Mouse (Mus musculus): Measurements from ENCODE around the gene Plod3. TPM values are rescaled to one million over a fixed set of nuclear protein-coding genes. Genes with fewer than 3 reads are reported as not detected.
A peak's percentile ranks its signal among the peaks of the same experiment; 100 is the strongest.

The Plod3 gene
- polyA plus RNA-seq, 1 experiment from 2014 or later = 30.1 TPM

DNA sequence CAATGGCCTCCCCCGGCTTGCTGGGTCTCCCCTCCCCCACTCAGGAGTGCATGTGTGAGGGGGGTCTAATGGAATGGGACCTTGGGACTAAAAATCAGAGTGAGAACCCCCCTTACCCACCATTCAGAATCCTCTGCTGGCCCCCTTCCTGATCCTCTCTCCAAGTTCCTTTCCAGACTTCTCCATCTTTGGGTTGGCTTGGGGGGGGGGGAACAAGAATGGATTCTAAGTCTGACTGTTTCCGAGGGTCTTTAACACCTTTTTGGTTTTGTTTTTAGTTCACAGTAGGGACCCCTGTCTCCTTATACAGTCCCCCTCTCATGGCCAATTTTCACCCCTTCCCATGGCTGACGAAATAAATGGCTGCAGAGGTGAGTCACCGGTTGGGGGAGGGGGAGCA, 39.3 kb downstream of the Plod3 start, which contains the start of gene Vgf:
TSS of gene Vgf (plus strand) at position 301 of the 400 bp plus-strand sequence.
- peak within 1 kb of the TSS; percentile 23 for H3K4me3 ChIP-seq (replicated peaks; ENCODE audit: low read length)
- H3K9ac ChIP-seq = no peak within 1 kb of the TSS
- H3K4me2 ChIP-seq (replicated peaks) = peak within 1 kb of the TSS; percentile 46
- DNase-seq (ENCODE audit: low spot score) (no peak), ATAC-seq (ENCODE audit: low FRiP score) (no peak)
- H3K36me3 ChIP-seq (replicated peaks; ENCODE audit: control insufficient read depth, insufficient read depth) = no peaks in the 10 kb centered on the region
- H3K27me3 ChIP-seq (ENCODE audit: control insufficient read depth, insufficient read depth, low read length) = peaks cover 67% of the 10 kb centered on the region
- no peak within 1 kb of the TSS for H3K27ac ChIP-seq
- no peaks in the 10 kb centered on the region for H3K9me3 ChIP-seq (ENCODE audit: control insufficient read depth, low read length)
- H3K4me1 ChIP-seq (replicated peaks; ENCODE audit: control insufficient read depth, insufficient read depth, low read length) = peaks cover 14% of the 10 kb centered on the region
- 34% methylated on average over 4 of the region's 4 CpGs for WGBS

DNA sequence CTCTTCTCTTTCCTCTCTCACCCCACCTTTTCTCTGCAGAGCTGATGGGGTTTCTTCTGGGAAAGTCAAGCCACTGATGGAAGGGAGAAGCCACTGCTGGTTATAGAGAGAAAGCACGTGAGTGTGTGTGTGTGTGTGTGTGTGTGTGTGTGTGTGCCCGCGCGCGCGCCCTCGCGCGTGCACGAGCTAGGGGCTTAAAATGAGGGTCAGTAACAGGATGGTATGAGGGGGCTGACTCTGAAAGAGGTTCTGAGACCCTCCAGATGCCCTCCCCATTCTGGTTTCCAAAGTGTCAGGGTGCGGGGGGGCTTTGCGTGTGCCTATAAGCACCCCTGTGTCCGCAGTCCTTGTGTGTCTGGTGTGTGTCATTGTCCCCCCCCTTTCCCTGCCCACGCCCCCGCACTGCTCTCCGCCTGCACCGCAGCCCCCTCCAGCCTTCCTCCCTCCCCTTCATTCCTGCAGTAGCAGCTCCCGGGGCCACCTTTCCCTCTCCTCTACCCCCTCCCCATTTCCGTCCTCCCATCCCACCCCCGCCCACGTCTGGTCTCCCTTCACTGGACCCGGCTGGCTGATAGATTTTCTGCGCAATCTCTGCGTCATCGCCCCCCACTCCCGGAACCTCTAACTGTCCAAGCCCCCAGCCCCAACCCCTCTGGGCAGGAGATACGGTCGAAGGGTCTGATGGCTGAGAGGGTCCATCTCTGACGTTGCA, 41.9 kb downstream of the Plod3 start:
- Histone ChIP-seq H3K9ac (no peak overlapping the region), H3K27ac (no peak overlapping the region), H3K4me2 (replicated peaks) (peak overlapping the region; percentile 100), H3K27me3 (ENCODE audit: control insufficient read depth, insufficient read depth, low read length) (peaks cover 74% of the 10 kb centered on the region), H3K36me3 (replicated peaks; ENCODE audit: control insufficient read depth, insufficient read depth) (no peaks in the 10 kb centered on the region), H3K4me1 (replicated peaks; ENCODE audit: control insufficient read depth, insufficient read depth, low read length) (peaks cover 21% of the 10 kb centered on the region), H3K4me3 (replicated peaks; ENCODE audit: low read length) (peak overlapping the region; percentile 60), H3K9me3 (ENCODE audit: control insufficient read depth, low read length) (no peaks in the 10 kb centered on the region)
- WGBS = 6% methylated on average over 28 of the region's 29 CpGs
- ATAC-seq (ENCODE audit: low FRiP score) = no peak
- DNase-seq (ENCODE audit: low spot score) = no peak

DNA sequence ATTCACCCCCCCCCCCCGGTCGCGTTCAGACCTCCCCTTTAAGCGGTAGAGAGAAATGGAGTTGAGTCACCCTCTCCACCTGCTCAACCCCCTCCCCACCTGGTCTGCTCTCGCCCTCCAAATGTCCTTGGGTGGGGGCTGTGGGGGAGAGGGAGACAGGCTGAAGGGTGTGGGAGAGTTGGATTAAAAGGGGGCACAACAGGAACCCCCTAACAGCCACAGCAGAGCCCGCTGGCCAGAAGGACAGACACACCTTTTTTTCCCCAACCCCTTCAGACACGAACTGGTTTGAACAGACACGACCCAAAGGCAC, 42.4 kb downstream of the Plod3 start:
- Histone ChIP-seq H3K4me2 (replicated peaks) (peak overlapping the region; percentile 100), H3K9ac (peak overlapping the region; percentile 54), H3K9me3 (ENCODE audit: control insufficient read depth, low read length) (no peaks in the 10 kb centered on the region), H3K27ac (no peak overlapping the region), H3K4me1 (replicated peaks; ENCODE audit: control insufficient read depth, insufficient read depth, low read length) (peaks cover 21% of the 10 kb centered on the region), H3K27me3 (ENCODE audit: control insufficient read depth, insufficient read depth, low read length) (peaks cover 68% of the 10 kb centered on the region), H3K36me3 (replicated peaks; ENCODE audit: control insufficient read depth, insufficient read depth) (no peaks in the 10 kb centered on the region), H3K4me3 (replicated peaks; ENCODE audit: low read length) (peak overlapping the region; percentile 60)
- ATAC-seq (ENCODE audit: low FRiP score) = no peak
- DNase-seq (ENCODE audit: low spot score) = no peak
- WGBS = 0% methylated on average over 8 of the region's 8 CpGs

DNA sequence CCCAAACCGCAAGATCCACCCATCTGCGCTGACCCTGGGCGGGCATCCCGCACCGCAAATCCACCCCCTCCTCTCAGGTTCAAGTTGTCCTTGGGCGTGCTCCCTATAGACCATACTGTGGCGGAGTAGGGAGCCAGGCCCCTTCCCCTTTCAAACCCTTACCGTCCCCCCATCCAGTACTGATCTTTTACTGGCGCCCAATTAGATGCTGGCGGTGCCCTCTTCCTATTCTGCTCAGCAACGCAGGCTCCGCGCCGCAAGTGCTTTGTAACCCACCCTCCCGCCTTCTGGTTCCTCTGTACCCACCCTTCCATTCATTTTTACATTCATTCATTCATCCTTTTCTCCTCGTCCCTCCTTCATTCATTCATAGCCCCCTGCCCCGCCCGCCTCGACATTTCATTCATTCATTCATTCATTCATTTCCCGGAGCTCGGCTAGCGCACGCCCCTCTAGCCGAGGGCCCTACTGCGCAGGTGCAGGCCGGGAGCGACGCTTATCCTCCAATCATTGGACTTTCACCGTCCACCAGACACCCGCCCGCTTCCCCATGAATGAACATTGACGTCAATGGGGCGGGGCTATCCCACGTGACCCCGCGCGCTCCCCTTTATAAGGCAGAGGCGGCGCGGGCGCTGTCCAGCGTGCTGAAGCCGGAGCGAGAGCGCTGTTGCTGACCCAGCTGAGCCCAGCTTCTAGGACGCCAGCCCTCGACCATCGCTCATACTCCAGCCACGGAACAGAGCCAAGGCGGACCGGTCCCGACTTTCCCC, 43.0 kb downstream of the Plod3 start:
- Histone ChIP-seq H3K9ac (peak overlapping the region; percentile 65), H3K36me3 (replicated peaks; ENCODE audit: control insufficient read depth, insufficient read depth) (no peaks in the 10 kb centered on the region; the same call in 1 of the 2 replicates), H3K27me3 (ENCODE audit: control insufficient read depth, insufficient read depth, low read length) (peaks cover 64% of the 10 kb centered on the region), H3K4me3 (replicated peaks; ENCODE audit: low read length) (peak overlapping the region; percentile 60), H3K9me3 (ENCODE audit: control insufficient read depth, low read length) (no peaks in the 10 kb centered on the region), H3K4me1 (replicated peaks; ENCODE audit: control insufficient read depth, insufficient read depth, low read length) (peaks cover 21% of the 10 kb centered on the region), H3K4me2 (replicated peaks) (peak overlapping the region; percentile 100), H3K27ac (no peak overlapping the region)
- DNase-seq (ENCODE audit: low spot score) = peak; percentile 98
- peak; percentile 88 for ATAC-seq (ENCODE audit: low FRiP score)
- under 1% methylated on average over 52 of the region's 52 CpGs for WGBS

DNA sequence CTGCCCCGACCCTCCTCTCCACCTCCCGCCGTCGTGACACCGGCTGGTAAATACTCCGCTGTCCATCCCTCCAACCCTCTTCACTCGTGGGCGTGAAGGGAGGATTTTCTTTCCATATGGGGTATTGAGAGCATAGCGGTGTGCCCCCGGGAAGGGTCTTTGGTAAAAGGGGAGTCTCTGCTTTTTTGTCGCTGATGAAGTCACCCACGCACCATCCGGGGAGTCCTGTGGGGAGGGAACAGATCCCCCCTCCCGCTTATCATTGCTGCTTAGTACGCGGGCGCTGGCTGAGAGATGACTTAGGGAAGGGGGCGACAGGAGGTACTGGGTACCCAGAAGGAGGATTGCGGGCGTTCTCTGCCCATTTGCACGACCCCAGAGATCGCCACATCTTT, 43.6 kb downstream of the Plod3 start:
- Histone ChIP-seq H3K4me3 (replicated peaks; ENCODE audit: low read length) (peak overlapping the region; percentile 60), H3K27ac (no peak overlapping the region), H3K4me1 (replicated peaks; ENCODE audit: control insufficient read depth, insufficient read depth, low read length) (peaks cover 17% of the 10 kb centered on the region), H3K9ac (peak overlapping the region; percentile 65), H3K36me3 (replicated peaks; ENCODE audit: control insufficient read depth, insufficient read depth) (peaks cover 4% of the 10 kb centered on the region; the same call in 1 of the 2 replicates), H3K4me2 (replicated peaks) (peak overlapping the region; percentile 100), H3K9me3 (ENCODE audit: control insufficient read depth, low read length) (no peaks in the 10 kb centered on the region), H3K27me3 (ENCODE audit: control insufficient read depth, insufficient read depth, low read length) (peaks cover 59% of the 10 kb centered on the region)
- no peak for DNase-seq (ENCODE audit: low spot score)
- ATAC-seq (ENCODE audit: low FRiP score) = no peak; the same call in 1 of the 2 replicates
- 9% methylated on average over 22 of the region's 22 CpGs for WGBS

DNA sequence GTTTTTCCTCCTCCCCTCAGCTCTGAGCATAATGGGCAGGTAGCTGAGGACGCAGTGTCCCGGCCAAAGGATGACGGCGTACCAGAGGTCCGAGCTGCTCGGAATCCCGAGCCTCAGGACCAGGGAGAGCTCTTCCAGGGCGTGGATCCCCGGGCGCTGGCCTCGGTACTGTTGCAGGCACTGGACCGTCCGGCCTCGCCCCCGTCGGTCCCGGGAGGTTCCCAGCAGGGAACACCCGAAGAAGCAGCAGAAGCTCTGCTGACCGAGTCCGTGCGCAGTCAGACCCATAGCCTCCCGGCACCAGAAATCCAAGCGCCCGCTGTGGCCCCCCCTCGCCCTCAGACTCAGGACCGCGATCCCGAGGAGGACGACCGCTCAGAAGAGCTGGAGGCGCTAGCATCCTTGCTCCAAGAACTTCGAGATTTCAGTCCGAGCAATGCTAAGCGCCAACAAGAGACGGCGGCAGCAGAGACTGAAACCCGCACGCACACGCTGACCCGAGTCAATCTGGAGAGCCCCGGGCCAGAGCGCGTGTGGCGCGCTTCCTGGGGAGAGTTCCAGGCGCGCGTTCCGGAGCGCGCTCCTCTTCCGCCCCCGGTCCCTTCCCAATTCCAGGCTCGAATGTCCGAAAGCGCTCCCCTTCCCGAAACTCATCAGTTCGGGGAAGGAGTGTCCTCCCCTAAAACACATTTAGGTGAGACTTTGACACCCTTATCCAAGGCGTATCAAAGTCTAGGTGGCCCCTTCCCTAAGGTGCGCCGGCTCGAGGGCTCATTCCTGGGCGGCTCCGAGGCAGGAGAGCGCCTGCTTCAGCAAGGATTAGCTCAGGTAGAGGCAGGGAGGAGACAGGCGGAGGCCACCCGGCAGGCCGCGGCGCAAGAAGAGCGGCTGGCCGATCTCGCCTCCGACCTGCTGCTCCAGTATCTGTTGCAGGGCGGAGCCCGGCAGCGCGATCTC, 44.5 kb downstream of the Plod3 start:
- WGBS = under 1% methylated on average over 78 of the region's 78 CpGs
- ATAC-seq (ENCODE audit: low FRiP score) = no peak
- DNase-seq (ENCODE audit: low spot score) = no peak

DNA sequence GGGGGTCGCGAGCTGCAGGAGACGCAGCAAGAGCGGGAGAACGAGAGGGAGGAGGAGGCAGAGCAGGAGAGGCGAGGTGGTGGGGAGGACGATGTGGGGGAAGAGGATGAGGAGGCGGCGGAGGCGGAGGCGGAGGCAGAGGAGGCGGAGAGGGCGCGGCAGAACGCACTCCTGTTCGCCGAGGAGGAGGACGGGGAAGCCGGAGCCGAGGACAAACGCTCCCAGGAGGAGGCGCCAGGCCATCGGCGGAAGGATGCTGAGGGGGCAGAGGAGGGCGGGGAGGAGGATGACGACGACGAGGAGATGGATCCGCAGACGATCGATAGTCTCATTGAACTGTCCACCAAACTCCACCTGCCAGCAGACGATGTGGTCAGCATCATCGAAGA, 45.2 kb downstream of the Plod3 start:
- under 1% methylated on average over 30 of the region's 33 CpGs for WGBS
- ATAC-seq (ENCODE audit: low FRiP score) = no peak
- Histone ChIP-seq H3K27ac (0 out of 2 replicates have a peak overlapping the region, but pooled peaks have one; percentile 5), H3K4me1 (replicated peaks; ENCODE audit: control insufficient read depth, insufficient read depth, low read length) (peaks cover 17% of the 10 kb centered on the region), H3K4me3 (replicated peaks; ENCODE audit: low read length) (peak overlapping the region; percentile 60), H3K9ac (peak overlapping the region; percentile 65), H3K9me3 (ENCODE audit: control insufficient read depth, low read length) (no peaks in the 10 kb centered on the region), H3K27me3 (ENCODE audit: control insufficient read depth, insufficient read depth, low read length) (peaks cover 43% of the 10 kb centered on the region), H3K4me2 (replicated peaks) (peak overlapping the region; percentile 100), H3K36me3 (replicated peaks; ENCODE audit: control insufficient read depth, insufficient read depth) (peaks cover 20% of the 10 kb centered on the region)
- DNase-seq (ENCODE audit: low spot score) = no peak

More for the DNA sequence above, 44.5 kb downstream of the Plod3 start:
- Histone ChIP-seq H3K9ac (peak overlapping the region; percentile 65), H3K9me3 (ENCODE audit: control insufficient read depth, low read length) (no peaks in the 10 kb centered on the region), H3K4me3 (replicated peaks; ENCODE audit: low read length) (peak overlapping the region; percentile 60), H3K27me3 (ENCODE audit: control insufficient read depth, insufficient read depth, low read length) (peaks cover 50% of the 10 kb centered on the region), H3K36me3 (replicated peaks; ENCODE audit: control insufficient read depth, insufficient read depth) (peaks cover 13% of the 10 kb centered on the region), H3K27ac (no peak overlapping the region), H3K4me2 (replicated peaks) (peak overlapping the region; percentile 100), H3K4me1 (replicated peaks; ENCODE audit: control insufficient read depth, insufficient read depth, low read length) (peaks cover 17% of the 10 kb centered on the region)

DNA sequence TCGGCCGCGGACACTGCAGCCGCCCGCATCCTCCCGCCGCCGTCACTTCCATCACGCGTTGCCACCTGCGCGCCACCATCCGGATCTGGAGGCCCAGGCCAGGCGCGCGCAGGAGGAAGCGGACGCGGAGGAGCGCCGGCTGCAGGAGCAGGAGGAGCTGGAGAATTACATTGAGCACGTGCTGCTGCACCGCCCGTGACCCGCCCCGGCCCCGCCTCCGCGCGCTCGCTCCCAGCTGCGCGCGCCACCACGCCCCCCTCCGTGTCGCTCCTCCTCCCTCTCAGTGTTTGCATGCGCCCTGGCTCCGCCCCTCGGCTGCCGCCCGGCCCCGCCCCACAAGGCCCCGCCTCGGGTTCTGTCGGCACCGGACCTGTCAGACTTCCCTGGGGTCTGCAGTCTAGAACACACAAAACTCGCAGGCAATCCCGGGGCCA, 45.8 kb downstream of the Plod3 start:
- Histone ChIP-seq H3K27ac (0 out of 2 replicates have a peak overlapping the region, but pooled peaks have one; percentile 5), H3K4me2 (replicated peaks) (peak overlapping the region; percentile 100)

More for the DNA sequence above, 45.8 kb downstream of the Plod3 start:
- peak overlapping the region; percentile 65 for H3K9ac ChIP-seq
- no peaks in the 10 kb centered on the region for H3K9me3 ChIP-seq (ENCODE audit: control insufficient read depth, low read length)
- WGBS = 0% methylated on average over 32 of the region's 49 CpGs
- peak overlapping the region; percentile 60 for H3K4me3 ChIP-seq (replicated peaks; ENCODE audit: low read length)
- H3K36me3 ChIP-seq (replicated peaks; ENCODE audit: control insufficient read depth, insufficient read depth) = peaks cover 26% of the 10 kb centered on the region
- peaks cover 37% of the 10 kb centered on the region for H3K27me3 ChIP-seq (ENCODE audit: control insufficient read depth, insufficient read depth, low read length)
- ATAC-seq (ENCODE audit: low FRiP score) = peak; percentile 53
- DNase-seq (ENCODE audit: low spot score) = peak; percentile 77
- peaks cover 17% of the 10 kb centered on the region for H3K4me1 ChIP-seq (replicated peaks; ENCODE audit: control insufficient read depth, insufficient read depth, low read length)

Measured in hindbrain, embryonic 14.5 days (tissue).